Mouse (Mus musculus) forebrain, embryonic 13.5 days (tissue): ENCODE measurements around the gene Ang. TPM values are rescaled to one million over a fixed set of nuclear protein-coding genes. Genes with fewer than 3 reads are reported as not detected.
A peak's percentile ranks its signal among the peaks of the same experiment; 100 is the strongest.

Experiments
- ATAC-seq: fragments of 200-750 bp; cut with Nextera tagmentation; 2 replicates; pipeline ENCODE4 v1.8.0; 2017
- H3K27ac ChIP-seq: fragments of 300-500 bp; sonication (generic); 2 replicates; pipeline ENCODE4 v1.5.1; 2015; ENCODE audit warnings: inconsistent platforms, mild to moderate bottlenecking, moderate library complexity
- H3K27me3 ChIP-seq: fragments of 300-500 bp; sonication (generic); 2 replicates; pipeline ENCODE4 v1.6.1; 2015; ENCODE audit warnings: mild to moderate bottlenecking, inconsistent platforms
- H3K36me3 ChIP-seq: fragments of 300-500 bp; sonication (generic); 2 replicates; pipeline ENCODE4 v1.6.1; 2015; ENCODE audit warnings: mild to moderate bottlenecking, inconsistent platforms; ENCODE audit not compliant: poor library complexity, severe bottlenecking
- H3K4me1 ChIP-seq: fragments of 300-500 bp; sonication (generic); 2 replicates; pipeline ENCODE4 v1.6.1; 2015; ENCODE audit warnings: inconsistent platforms
- H3K4me2 ChIP-seq: fragments of 300-500 bp; sonication (generic); 2 replicates; pipeline ENCODE4 v1.6.1; 2015; ENCODE audit warnings: inconsistent platforms, mild to moderate bottlenecking, moderate library complexity
- H3K4me3 ChIP-seq: fragments of 300-500 bp; sonication (generic); 2 replicates; pipeline ENCODE4 v1.5.1; 2015; ENCODE audit warnings: mild to moderate bottlenecking, inconsistent platforms
- H3K9ac ChIP-seq: fragments of 300-500 bp; sonication (generic); 2 replicates; pipeline ENCODE4 v1.6.1; 2015; ENCODE audit warnings: mild to moderate bottlenecking, inconsistent platforms
- H3K9me3 ChIP-seq: fragments of 300-500 bp; sonication (generic); replicated peaks from 2 replicates; pipeline ENCODE4 v1.6.1; 2016; ENCODE audit warnings: inconsistent platforms
- WGBS: fragments of 180-500 bp; shearing (Covaris S2); methylation state at CpG from one replicate; pipeline ENCODE4 v1.1.7; 2015; 5-methylcytosine and 5-hydroxymethylcytosine counted together
- polyA plus RNA-seq: library from polyadenylated mRNA; unstranded; fragments of >200 nt; fragmentation: Nextera tagmentation; extraction: Ambion mirVana; gene quantifications from 2 replicates; pipeline ENCODE4 v1.2.1, GENCODE M21; 2015

The Ang gene
- polyA plus RNA-seq, 1 experiment from 2014 or later = 0.93 TPM

GRCm38 (mm10) chr14:51140342-51140741 is 49.4 kb downstream of the Ang start:
- Histone ChIP-seq H3K4me1 (no peaks in the 10 kb centered on the region), H3K27me3 (no peaks in the 10 kb centered on the region), H3K36me3 (no peaks in the 10 kb centered on the region), H3K27ac (no peak overlapping the region), H3K4me3 (no peak overlapping the region), H3K4me2 (no peak overlapping the region), H3K9ac (no peak overlapping the region), H3K9me3 (no peaks in the 10 kb centered on the region)
- ATAC-seq = no peak
- 70% methylated on average over 2 of the region's 2 CpGs for WGBS

DNA sequence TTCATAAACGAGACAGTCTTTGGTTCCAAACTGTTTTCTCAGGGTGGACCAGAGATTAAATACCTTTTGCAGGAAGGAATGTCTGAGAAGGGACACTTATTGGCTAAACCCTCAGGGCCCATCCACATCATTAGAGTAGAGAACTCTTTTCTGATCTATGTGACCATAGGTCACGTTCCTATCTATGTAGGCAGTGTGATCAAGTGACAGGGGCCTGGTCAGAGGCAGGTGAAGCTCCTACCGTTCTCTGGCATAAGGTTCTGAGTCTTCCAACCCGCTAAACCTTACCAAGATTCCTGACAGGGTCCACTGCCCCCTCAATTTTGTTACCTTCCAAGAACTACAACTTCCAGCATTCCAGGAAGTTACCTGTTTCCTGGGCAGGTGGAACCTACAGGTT is 51.2 kb downstream of the Ang start:
- Histone ChIP-seq H3K4me3 (no peak overlapping the region), H3K27ac (no peak overlapping the region), H3K27me3 (no peaks in the 10 kb centered on the region), H3K4me2 (no peak overlapping the region), H3K9ac (no peak overlapping the region), H3K9me3 (no peaks in the 10 kb centered on the region), H3K4me1 (no peaks in the 10 kb centered on the region; the same call in 1 of the 2 replicates), H3K36me3 (no peaks in the 10 kb centered on the region)
- 89% methylated on average over 4 of the region's 4 CpGs for WGBS
- ATAC-seq = no peak

- WGBS = 83% methylated on average over 3 of the region's 3 CpGs
Observed at GRCm38 (mm10) chr14:51142568-51142967, 51.6 kb downstream of the Ang start.

DNA sequence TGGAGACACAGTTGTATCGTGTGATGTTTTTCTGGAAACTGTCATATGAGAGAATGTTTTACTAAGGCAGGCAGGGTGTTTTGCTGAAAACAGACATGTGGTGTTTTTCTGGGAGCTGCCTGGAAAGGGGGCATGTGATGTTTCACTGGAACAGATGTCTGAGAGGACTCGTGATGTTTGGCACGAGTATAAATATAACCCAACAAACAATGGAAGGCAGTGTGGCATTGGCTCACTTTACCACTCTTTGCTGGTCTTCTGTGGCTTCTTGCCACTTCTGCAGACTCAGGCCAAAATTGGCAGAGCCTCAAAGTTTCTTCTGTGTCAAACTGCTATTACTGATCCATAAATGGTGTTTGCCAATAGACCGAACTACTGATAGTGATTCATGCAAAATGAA is 52.3 kb downstream of the Ang start:
- Histone ChIP-seq H3K9ac (no peak overlapping the region), H3K27ac (no peak overlapping the region), H3K9me3 (no peaks in the 10 kb centered on the region), H3K27me3 (no peaks in the 10 kb centered on the region), H3K4me2 (no peak overlapping the region), H3K4me3 (no peak overlapping the region), H3K36me3 (no peaks in the 10 kb centered on the region), H3K4me1 (no peaks in the 10 kb centered on the region; the same call in 1 of the 2 replicates)
- WGBS = 81% methylated on average over 4 of the region's 4 CpGs
- ATAC-seq = no peak

More at GRCm38 (mm10) chr14:51142568-51142967, 51.6 kb downstream of the Ang start:
- Histone ChIP-seq H3K4me1 (no peaks in the 10 kb centered on the region; the same call in 1 of the 2 replicates), H3K9ac (no peak overlapping the region), H3K9me3 (no peaks in the 10 kb centered on the region), H3K27ac (no peak overlapping the region), H3K4me2 (no peak overlapping the region), H3K4me3 (no peak overlapping the region), H3K27me3 (no peaks in the 10 kb centered on the region), H3K36me3 (no peaks in the 10 kb centered on the region)
- no peak for ATAC-seq

GRCm38 (mm10) chr14:51143937-51144336 is 53.0 kb downstream of the Ang start:
- H3K9me3 ChIP-seq = no peaks in the 10 kb centered on the region
- no peak for ATAC-seq
- H3K4me1 ChIP-seq = no peaks in the 10 kb centered on the region; the same call in 1 of the 2 replicates
- no peak overlapping the region for H3K4me3 ChIP-seq
- H3K36me3 ChIP-seq = no peaks in the 10 kb centered on the region
- WGBS = 88% methylated on average over 2 of the region's 2 CpGs
- H3K27ac ChIP-seq = no peak overlapping the region
- no peak overlapping the region for H3K9ac ChIP-seq
- no peak overlapping the region for H3K4me2 ChIP-seq
- no peaks in the 10 kb centered on the region for H3K27me3 ChIP-seq

DNA sequence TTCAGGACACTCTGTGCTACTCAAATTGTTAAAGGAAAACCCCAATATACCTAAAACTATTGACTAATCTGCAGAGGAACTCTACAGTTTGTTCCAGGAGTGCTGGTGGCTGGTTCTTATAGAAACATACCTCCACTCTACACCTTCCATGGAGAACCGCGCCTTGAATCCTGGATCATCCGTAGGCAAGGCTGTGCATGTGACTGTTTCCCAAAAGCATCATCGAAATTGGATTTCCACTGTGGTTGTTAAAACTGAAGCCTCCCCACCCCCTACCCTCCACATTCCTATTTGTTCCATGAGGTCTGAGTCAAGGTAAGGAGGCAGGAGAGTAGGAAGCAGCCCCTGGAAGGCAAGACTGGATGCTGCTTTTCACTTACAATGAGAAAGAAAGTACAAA is 53.5 kb downstream of the Ang start:
- H3K27ac ChIP-seq = no peak overlapping the region
- H3K4me2 ChIP-seq = no peak overlapping the region
- no peak overlapping the region for H3K4me3 ChIP-seq
- H3K9ac ChIP-seq = no peak overlapping the region
- no peaks in the 10 kb centered on the region for H3K36me3 ChIP-seq
- WGBS = 98% methylated on average over 4 of the region's 4 CpGs
- no peak for ATAC-seq
- H3K9me3 ChIP-seq = no peaks in the 10 kb centered on the region
- H3K4me1 ChIP-seq = no peaks in the 10 kb centered on the region; the same call in 1 of the 2 replicates
- no peaks in the 10 kb centered on the region for H3K27me3 ChIP-seq

DNA sequence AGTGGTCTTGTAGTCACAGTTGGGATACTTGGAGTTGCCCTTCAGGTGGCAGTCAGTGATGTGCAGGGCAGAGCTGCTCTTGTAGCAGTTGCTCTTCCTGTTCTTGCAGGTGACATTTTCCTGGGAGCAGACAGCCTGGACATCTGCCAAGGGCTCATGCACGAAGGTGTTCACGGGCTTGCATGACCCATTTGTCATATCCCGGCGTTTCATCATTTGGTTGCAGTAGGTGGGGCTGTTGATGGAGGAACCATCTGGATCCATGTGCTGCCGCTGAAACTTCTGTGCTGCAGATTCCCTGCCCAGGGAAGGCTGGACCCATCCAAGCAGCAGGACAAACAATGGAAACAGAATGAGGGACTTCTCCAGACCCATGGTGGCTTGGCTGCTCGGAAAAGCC is 54.6 kb downstream of the Ang start:
- no peak for ATAC-seq
- Histone ChIP-seq H3K27ac (no peak overlapping the region), H3K9me3 (no peaks in the 10 kb centered on the region), H3K27me3 (no peaks in the 10 kb centered on the region), H3K9ac (no peak overlapping the region), H3K4me2 (no peak overlapping the region), H3K4me1 (no peaks in the 10 kb centered on the region; the same call in 1 of the 2 replicates), H3K4me3 (no peak overlapping the region), H3K36me3 (no peaks in the 10 kb centered on the region)
- 91% methylated on average over 6 of the region's 6 CpGs for WGBS

GRCm38 (mm10) chr14:51146685-51147084 is 55.7 kb downstream of the Ang start, which contains the start of gene Rnase1:
TSS of gene Rnase1 (minus strand) at chr14:51146785.
- H3K4me1 ChIP-seq = no peaks in the 10 kb centered on the region; the same call in 1 of the 2 replicates
- no peak for ATAC-seq
- no peaks in the 10 kb centered on the region for H3K36me3 ChIP-seq
- no peak within 1 kb of the TSS for H3K4me2 ChIP-seq
- H3K27ac ChIP-seq = 0 out of 2 replicates have a peak within 1 kb of the TSS, but pooled peaks have one; percentile 21
- WGBS = 36% methylated on average over 2 of the region's 2 CpGs
- no peak within 1 kb of the TSS for H3K9ac ChIP-seq
- no peaks in the 10 kb centered on the region for H3K9me3 ChIP-seq
- no peaks in the 10 kb centered on the region for H3K27me3 ChIP-seq
- no peak within 1 kb of the TSS for H3K4me3 ChIP-seq

GRCm38 (mm10) chr14:51148006-51148405 is 57.1 kb downstream of the Ang start:
- Histone ChIP-seq H3K4me1 (no peaks in the 10 kb centered on the region; the same call in 1 of the 2 replicates), H3K36me3 (no peaks in the 10 kb centered on the region), H3K27me3 (no peaks in the 10 kb centered on the region), H3K9me3 (no peaks in the 10 kb centered on the region), H3K9ac (no peak overlapping the region), H3K4me3 (no peak overlapping the region), H3K27ac (no peak overlapping the region), H3K4me2 (no peak overlapping the region)
- no peak for ATAC-seq
- 88% methylated on average over 3 of the region's 3 CpGs for WGBS

DNA sequence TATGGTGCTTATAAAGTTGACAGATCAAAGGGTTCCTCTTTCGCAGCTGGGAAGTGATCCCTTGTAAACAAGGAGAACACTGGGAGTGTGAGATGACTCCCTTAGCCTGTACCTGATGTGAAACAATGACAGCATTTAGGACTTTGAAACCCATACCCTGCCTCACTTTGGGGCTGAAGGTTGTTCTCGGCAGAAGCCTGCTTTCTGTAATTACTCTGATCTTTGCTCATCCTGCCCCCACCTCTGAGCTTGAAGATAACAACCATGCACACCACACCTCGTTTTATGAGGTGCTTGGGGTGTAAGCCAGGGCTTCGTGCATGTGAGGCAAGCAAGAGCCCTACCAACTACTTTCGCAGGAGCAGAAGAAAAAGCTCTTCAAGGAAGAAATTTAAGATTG is 58.2 kb downstream of the Ang start:
- no peak overlapping the region for H3K4me3 ChIP-seq
- 83% methylated on average over 5 of the region's 5 CpGs for WGBS
- no peaks in the 10 kb centered on the region for H3K9me3 ChIP-seq
- ATAC-seq = no peak
- H3K27ac ChIP-seq = no peak overlapping the region
- no peaks in the 10 kb centered on the region for H3K36me3 ChIP-seq
- no peaks in the 10 kb centered on the region; the same call in 1 of the 2 replicates for H3K4me1 ChIP-seq
- no peak overlapping the region for H3K4me2 ChIP-seq
- no peak overlapping the region for H3K9ac ChIP-seq
- H3K27me3 ChIP-seq = no peaks in the 10 kb centered on the region

- Histone ChIP-seq H3K27me3 (no peaks in the 10 kb centered on the region), H3K9me3 (no peaks in the 10 kb centered on the region), H3K4me2 (no peak overlapping the region), H3K4me1 (no peaks in the 10 kb centered on the region; the same call in 1 of the 2 replicates), H3K27ac (no peak overlapping the region), H3K36me3 (no peaks in the 10 kb centered on the region), H3K9ac (no peak overlapping the region), H3K4me3 (no peak overlapping the region)
- 88% methylated on average over 3 of the region's 3 CpGs for whole genome bisulfite sequencing
- no peak for ATAC-seq
Observed at GRCm38 (mm10) chr14:51150206-51150831, 59.4 kb downstream of the Ang start.
